Mouse (Mus musculus) heart, postnatal 0 days (tissue): ENCODE results near the gene Fmo6. TPM values are rescaled to one million over a fixed set of nuclear protein-coding genes. Genes with fewer than 3 reads are reported as not detected.

Experiments used
- ATAC-seq: fragments of 200-750 bp; cut with Nextera tagmentation; 2 replicates; pipeline ENCODE4 v1.8.0; 2017; ENCODE audit warnings: low read depth, moderate number of reproducible peaks, moderate library complexity; ENCODE audit not compliant: insufficient read depth
- DNase-seq: peaks from one replicate; pipeline ENCODE4 v3.0.0-alpha.2; 2016; ENCODE audit warnings: low spot score
- H3K27ac ChIP-seq: fragments of 300-500 bp; sonication (generic); 2 replicates; pipeline ENCODE4 v1.5.1; 2014; ENCODE audit warnings: low read depth, mild to moderate bottlenecking
- H3K27me3 ChIP-seq: fragments of 300-500 bp; sonication (generic); 2 replicates; pipeline ENCODE4 v1.6.1; 2014; ENCODE audit warnings: low read length, mixed read lengths; ENCODE audit not compliant: control insufficient read depth, insufficient read depth
- H3K36me3 ChIP-seq: fragments of 300-500 bp; sonication (generic); replicated peaks from 2 replicates; pipeline ENCODE4 v1.6.1; 2014; ENCODE audit warnings: low read length, mixed read lengths; ENCODE audit not compliant: control insufficient read depth, insufficient read depth
- H3K4me1 ChIP-seq: fragments of 300-500 bp; sonication (generic); 2 replicates; pipeline ENCODE4 v1.6.1; 2014; ENCODE audit warnings: antibody characterized with exemption; ENCODE audit not compliant: control insufficient read depth, insufficient read depth
- H3K4me2 ChIP-seq: fragments of 300-500 bp; sonication (generic); 2 replicates; pipeline ENCODE4 v1.6.1; 2014; ENCODE audit warnings: low read depth, mild to moderate bottlenecking, low read length, moderate library complexity
- H3K4me3 ChIP-seq: fragments of 300-500 bp; sonication (generic); 2 replicates; pipeline ENCODE4 v1.5.1; 2014; ENCODE audit warnings: low read depth, low read length
- H3K9ac ChIP-seq: fragments of 300-500 bp; sonication (generic); replicated peaks from 2 replicates; pipeline ENCODE4 v1.6.1; 2014; ENCODE audit warnings: low read depth, low read length, mixed read lengths
- H3K9me3 ChIP-seq: fragments of 300-500 bp; sonication (generic); replicated peaks from 2 replicates; pipeline ENCODE4 v1.6.1; 2016; ENCODE audit warnings: low read length; ENCODE audit not compliant: control insufficient read depth
- CTCF ChIP-seq: IDR thresholded peaks from 2 replicates; pipeline ENCODE4 v1.5.1; 2016; ENCODE audit warnings: antibody characterized with exemption, control low read depth, low read depth
- EP300 ChIP-seq: IDR thresholded peaks from 2 replicates; pipeline ENCODE4 v1.6.1; 2016; ENCODE audit warnings: antibody characterized with exemption, low read depth
- WGBS: fragments of 180-500 bp; shearing (Covaris S2); extraction: QIAGEN DNeasy Blood & Tissue Kit; methylation state at CpG from one replicate; pipeline ENCODE4 v1.1.7; 2014; 5-methylcytosine and 5-hydroxymethylcytosine counted together
- polyA plus RNA-seq: library from polyadenylated mRNA; unstranded; fragments of >200 nt; fragmentation: Nextera tagmentation; extraction: Ambion mirVana; gene quantifications from 2 replicates; pipeline ENCODE4 v1.2.1, GENCODE M21; 2015
- total RNA-seq: library from RNA; depleted of rRNA; stranded (reverse); fragments of >200 nt; gene quantifications from 2 replicates; pipeline ENCODE4 v1.2.3, GENCODE M21; 2014; ENCODE audit warnings: low replicate concordance

Gene Fmo6
- total and polyA plus RNA-seq, 2 experiments from 2014 or later = not detected

- Histone ChIP-seq H3K4me3 (no peak overlapping the region), H3K9me3 (no peaks in the 10 kb centered on the region), H3K27ac (peak overlapping the region; percentile 2; the same call in 1 of the 2 replicates), H3K4me1 (no peaks in the 10 kb centered on the region), H3K9ac (no peak overlapping the region), H3K27me3 (no peaks in the 10 kb centered on the region), H3K36me3 (no peaks in the 10 kb centered on the region), H3K4me2 (no peak overlapping the region)
- 33% methylated on average over 2 of the region's 2 CpGs for WGBS
- ATAC-seq = no peak; the same call in 1 of the 2 replicates
- no peak for DNase-seq
- TF ChIP-seq CTCF (no peak), EP300 (no peak)
Measured at GRCm38 (mm10) chr1:162953079-162953478, 15.8 kb upstream of the Fmo6 start.

DNA sequence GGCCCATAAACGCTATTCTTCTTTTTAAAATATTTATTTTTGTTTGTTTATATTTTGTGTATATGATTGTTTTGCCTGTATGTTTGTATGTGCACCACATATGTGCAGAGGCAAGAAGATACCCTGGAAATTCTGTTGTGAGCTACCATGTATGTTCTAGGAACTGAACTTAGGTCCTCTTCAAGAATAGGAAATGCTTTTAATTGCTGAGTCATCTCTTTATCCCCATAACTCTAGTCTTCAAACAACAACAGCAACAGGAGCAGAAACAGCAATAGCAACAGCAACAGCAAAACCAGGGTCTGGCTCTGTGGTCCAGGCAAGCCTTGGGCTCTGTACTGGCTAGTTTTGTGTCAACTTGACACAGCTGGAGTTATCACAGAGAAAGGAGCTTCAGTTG, 12.4 kb upstream of the Fmo6 start:
- H3K4me2 ChIP-seq = no peak overlapping the region
- TF ChIP-seq EP300 (no peak), CTCF (no peak)
- H3K4me3 ChIP-seq = no peak overlapping the region
- DNase-seq = no peak
- no peak overlapping the region for H3K27ac ChIP-seq
- H3K9ac ChIP-seq = no peak overlapping the region
- 86% methylated on average over 1 of the region's 1 CpGs for WGBS
- H3K27me3 ChIP-seq = no peaks in the 10 kb centered on the region
- H3K9me3 ChIP-seq = no peaks in the 10 kb centered on the region
- no peaks in the 10 kb centered on the region for H3K36me3 ChIP-seq
- H3K4me1 ChIP-seq = no peaks in the 10 kb centered on the region
- ATAC-seq = no peak

- Histone ChIP-seq H3K4me2 (no peak overlapping the region), H3K27me3 (no peaks in the 10 kb centered on the region), H3K27ac (no peak overlapping the region), H3K4me3 (no peak overlapping the region), H3K9me3 (no peaks in the 10 kb centered on the region), H3K9ac (no peak overlapping the region), H3K4me1 (no peaks in the 10 kb centered on the region), H3K36me3 (no peaks in the 10 kb centered on the region)
- TF ChIP-seq CTCF = no peak
- TF ChIP-seq EP300 = no peak
- WGBS = 83% methylated on average over 6 of the region's 6 CpGs
- ATAC-seq (no peak), DNase-seq (no peak)
Measured at GRCm38 (mm10) chr1:162947934-162948333, 10.6 kb upstream of the Fmo6 start.

DNA sequence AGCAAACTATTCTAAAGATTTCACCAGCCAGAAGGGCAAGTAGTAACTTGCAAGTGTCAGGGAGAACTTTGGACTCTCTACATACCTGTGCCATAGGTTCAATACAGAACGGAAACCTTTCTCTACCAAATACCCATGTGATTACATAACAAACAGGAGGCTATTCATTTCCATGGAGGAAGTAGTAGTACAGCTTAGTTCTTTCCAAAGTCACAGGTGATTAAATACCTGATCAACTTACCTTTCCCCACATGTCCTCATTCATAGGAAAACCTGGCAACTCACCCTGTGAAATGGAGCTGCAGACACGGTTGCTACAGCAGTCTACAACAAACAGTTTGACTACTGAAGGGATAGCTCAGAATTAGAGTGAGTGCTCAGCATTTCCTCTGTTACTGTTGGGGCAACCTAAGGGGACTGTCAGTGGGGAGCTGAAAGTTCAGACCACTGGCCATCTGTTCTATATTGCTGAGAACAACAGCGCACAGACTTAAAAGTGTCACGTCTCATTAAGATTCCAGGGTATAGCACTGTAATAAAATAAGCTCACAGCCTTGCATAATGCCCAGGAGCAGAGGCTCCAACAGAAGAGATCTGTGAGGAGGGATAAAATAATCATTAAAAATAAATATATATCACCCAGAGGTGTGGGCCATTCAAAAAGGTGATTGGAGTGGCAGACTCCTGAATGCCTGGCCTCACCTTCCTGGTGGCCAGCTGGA, 9.7 kb upstream of the Fmo6 start:
- no peaks in the 10 kb centered on the region for H3K9me3 ChIP-seq
- no peak overlapping the region for H3K27ac ChIP-seq
- no peak overlapping the region for H3K4me2 ChIP-seq
- no peak for ATAC-seq
- no peaks in the 10 kb centered on the region for H3K36me3 ChIP-seq
- TF ChIP-seq EP300 (no peak), CTCF (no peak)
- 80% methylated on average over 4 of the region's 4 CpGs for WGBS
- no peak for DNase-seq
- no peaks in the 10 kb centered on the region for H3K4me1 ChIP-seq
- H3K27me3 ChIP-seq = no peaks in the 10 kb centered on the region
- no peak overlapping the region for H3K4me3 ChIP-seq
- H3K9ac ChIP-seq = no peak overlapping the region

DNA sequence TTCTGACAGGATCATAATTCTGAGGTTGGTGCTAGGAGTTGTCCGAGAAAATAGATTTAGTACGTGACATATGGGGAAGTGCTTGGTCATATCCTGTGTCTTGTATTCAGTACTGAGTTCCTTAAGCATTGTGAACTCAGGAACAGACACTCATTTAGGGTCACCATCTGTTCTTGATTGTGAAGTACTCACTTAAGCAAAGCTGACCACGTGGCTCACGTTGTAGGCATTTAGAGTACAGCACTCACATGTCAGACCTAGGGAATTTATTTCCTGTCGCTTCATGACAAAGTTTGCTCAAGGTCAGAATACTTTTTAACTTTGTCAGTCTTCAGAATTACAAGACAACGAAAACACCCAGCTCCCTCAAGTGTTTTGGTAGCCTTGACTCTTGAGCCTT, 6.4 kb upstream of the Fmo6 start:
- H3K27ac ChIP-seq = no peak overlapping the region
- no peak overlapping the region for H3K4me3 ChIP-seq
- no peaks in the 10 kb centered on the region for H3K36me3 ChIP-seq
- TF ChIP-seq EP300 = no peak
- TF ChIP-seq CTCF = no peak
- DNase-seq (no peak), ATAC-seq (no peak; the same call in 1 of the 2 replicates)
- no peak overlapping the region for H3K4me2 ChIP-seq
- H3K9me3 ChIP-seq = no peaks in the 10 kb centered on the region
- no peaks in the 10 kb centered on the region for H3K27me3 ChIP-seq
- 51% methylated on average over 6 of the region's 6 CpGs for WGBS
- H3K4me1 ChIP-seq = no peaks in the 10 kb centered on the region
- H3K9ac ChIP-seq = no peak overlapping the region

DNA sequence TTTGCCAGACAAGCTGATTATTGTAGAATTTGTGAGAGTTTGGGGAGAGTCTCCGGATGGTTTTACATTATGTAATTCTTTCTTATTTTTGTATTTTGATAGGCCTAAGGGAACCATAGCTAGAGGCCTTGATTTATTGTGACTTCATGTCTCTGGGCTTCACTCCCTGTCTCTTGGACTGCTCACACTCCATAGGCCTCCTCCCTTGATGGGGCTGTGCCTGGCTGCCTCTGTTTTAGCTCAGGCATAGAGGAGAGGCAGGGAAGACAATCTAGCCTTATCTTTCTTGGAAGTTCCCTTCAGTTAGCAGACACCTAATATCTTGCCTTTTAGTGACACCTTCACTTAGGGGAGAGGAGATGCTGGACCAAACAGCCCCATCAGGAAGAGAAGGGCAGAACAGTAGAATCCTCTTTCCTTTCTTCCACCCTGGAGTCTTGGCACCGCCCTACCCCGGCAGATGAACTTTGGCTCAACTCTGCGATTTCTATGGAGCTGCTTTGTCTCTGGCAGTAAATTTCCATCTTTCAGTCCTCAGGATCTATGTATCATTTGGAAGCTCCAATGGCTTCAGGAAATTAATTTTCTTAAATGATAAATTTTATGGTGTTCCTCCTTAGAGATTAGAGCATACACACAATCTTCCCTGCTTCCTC, 1.5 kb upstream of the Fmo6 start:
- peak; percentile 53; the same call in 1 of the 2 replicates for ATAC-seq
- H3K27ac ChIP-seq = no peak overlapping the region

More for the DNA sequence above, 1.5 kb upstream of the Fmo6 start:
- H3K9me3 ChIP-seq = no peaks in the 10 kb centered on the region
- H3K4me3 ChIP-seq = no peak overlapping the region
- H3K27me3 ChIP-seq = no peaks in the 10 kb centered on the region
- no peak overlapping the region for H3K9ac ChIP-seq
- TF ChIP-seq EP300 (no peak), CTCF (no peak)
- DNase-seq = no peak
- H3K4me2 ChIP-seq = no peak overlapping the region
- no peaks in the 10 kb centered on the region for H3K36me3 ChIP-seq
- no peaks in the 10 kb centered on the region for H3K4me1 ChIP-seq
- 65% methylated on average over 4 of the region's 4 CpGs for WGBS
